Mouse (Mus musculus): Measurements from ENCODE around the gene Nnat. TPM values are rescaled to one million over a fixed set of nuclear protein-coding genes. Genes with fewer than 3 reads are reported as not detected.
A peak's percentile ranks its signal among the peaks of the same experiment; 100 is the strongest.
"Not testable (repeated sequence)": the region's sequence is repeated elsewhere in the genome, so short reads cannot be mapped to it uniquely, and the experiment has no call there.

Gene Nnat
- polyA plus RNA-seq, 1 experiment: 8,068 TPM

DNA sequence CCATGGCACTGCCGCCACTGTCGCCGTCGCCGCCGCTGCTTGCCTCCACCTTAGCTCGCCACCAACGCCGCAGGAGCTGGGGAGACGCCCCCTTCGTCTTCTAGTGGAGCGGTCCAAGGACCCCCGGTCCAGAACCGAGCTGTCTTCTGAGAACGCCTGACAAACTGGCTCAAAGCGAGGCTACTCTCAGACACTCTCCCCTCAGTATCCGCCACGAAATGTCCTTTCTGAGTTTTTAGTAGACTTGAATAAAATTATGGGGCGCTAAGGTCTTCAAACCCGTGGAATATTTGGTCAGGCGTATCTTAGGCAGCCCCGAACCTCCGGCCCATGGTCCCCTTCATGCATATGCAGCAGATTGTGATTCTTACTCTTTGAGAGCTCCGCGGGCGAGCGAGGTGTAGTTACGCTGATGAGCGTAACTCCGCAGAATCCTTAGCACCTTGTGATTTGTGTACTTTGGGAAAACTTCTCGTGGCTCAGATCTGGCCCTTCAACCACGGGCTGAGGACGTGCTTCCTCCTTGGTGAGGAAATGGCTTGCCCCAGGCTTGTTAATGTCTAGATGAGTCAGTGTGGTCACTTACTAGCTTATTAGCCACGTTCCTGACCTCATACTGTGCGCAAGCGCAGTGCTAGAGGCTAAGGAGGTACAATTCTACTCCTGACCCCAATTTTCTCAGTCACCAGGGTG is 6.5 kb downstream of the Nnat start:
- DNase-seq (ENCODE audit: low read depth): peak; percentile 94
- TF ChIP-seq POLR2A (IDR thresholded peaks at IDR 0.05; ENCODE audit: borderline replicate concordance, extremely low read depth, insufficient read depth, insufficient read length, poor library complexity, severe bottlenecking): peak; percentile 66; the same call in 1 of the 2 replicates
- no peak for TF ChIP-seq CTCF (IDR thresholded peaks at IDR 0.05; ENCODE audit: borderline replicate concordance, extremely low read depth, insufficient read depth, insufficient read length)

DNA sequence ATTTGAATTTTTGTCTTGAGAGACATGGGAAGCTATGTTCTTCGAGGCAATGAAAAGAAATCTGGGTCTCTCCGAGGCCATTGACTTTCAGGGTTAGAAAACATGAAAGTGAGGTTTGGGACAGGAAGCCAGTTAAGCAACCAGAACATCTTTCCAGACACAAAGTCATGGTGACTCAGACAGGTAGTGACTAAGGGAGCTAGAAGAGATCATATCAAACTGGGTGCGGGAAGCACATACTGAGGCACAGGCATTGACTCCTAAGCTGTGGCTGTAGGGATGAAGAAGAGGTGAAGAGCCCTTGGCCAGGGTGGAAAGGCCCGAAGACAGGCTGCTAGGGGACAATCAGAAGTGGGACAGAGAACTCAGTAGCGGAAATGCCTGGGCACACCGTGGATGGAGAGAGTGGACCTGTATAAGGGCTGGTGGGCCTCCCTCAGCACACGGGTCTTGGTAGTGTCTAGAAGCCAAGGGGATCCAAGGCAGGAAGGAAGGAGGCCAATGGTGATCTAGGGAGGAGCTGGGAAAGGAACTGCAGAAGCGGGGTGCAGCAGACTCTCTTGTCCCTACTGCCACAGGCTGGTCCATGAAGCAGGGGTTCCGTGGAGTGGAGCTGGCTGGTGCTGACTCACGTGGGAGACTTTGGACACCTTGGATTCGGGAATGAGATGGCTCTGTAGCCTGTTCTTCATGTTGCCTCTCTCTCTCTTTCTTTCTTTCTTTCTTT is 7.5 kb downstream of the Nnat start:
- no peak for TF ChIP-seq CTCF (IDR thresholded peaks at IDR 0.05; ENCODE audit: borderline replicate concordance, extremely low read depth, insufficient read depth, insufficient read length)
- TF ChIP-seq POLR2A (IDR thresholded peaks at IDR 0.05; ENCODE audit: borderline replicate concordance, extremely low read depth, insufficient read depth, insufficient read length, poor library complexity, severe bottlenecking): no peak
- DNase-seq (ENCODE audit: low read depth): no peak

- TF ChIP-seq POLR2A (IDR thresholded peaks at IDR 0.05; ENCODE audit: borderline replicate concordance, extremely low read depth, insufficient read depth, insufficient read length, poor library complexity, severe bottlenecking) (no peak), CTCF (IDR thresholded peaks at IDR 0.05; ENCODE audit: borderline replicate concordance, extremely low read depth, insufficient read depth, insufficient read length) (no peak)
- DNase-seq (ENCODE audit: low read depth): no peak
These were observed 9.0 kb downstream of the Nnat start for GRCm38 (mm10) chr2:157568881-157569280.

- TF ChIP-seq POLR2A (IDR thresholded peaks at IDR 0.05; ENCODE audit: borderline replicate concordance, extremely low read depth, insufficient read depth, insufficient read length, poor library complexity, severe bottlenecking): no peak
- no peak for TF ChIP-seq CTCF (IDR thresholded peaks at IDR 0.05; ENCODE audit: borderline replicate concordance, extremely low read depth, insufficient read depth, insufficient read length)
- DNase-seq (ENCODE audit: low read depth): no peak
These were observed 10.1 kb downstream of the Nnat start for GRCm38 (mm10) chr2:157569796-157570485.

- TF ChIP-seq POLR2A (IDR thresholded peaks at IDR 0.05; ENCODE audit: borderline replicate concordance, extremely low read depth, insufficient read depth, insufficient read length, poor library complexity, severe bottlenecking): no peak
- peak; percentile 75; the same call in 1 of the 2 replicates for TF ChIP-seq CTCF (IDR thresholded peaks at IDR 0.05; ENCODE audit: borderline replicate concordance, extremely low read depth, insufficient read depth, insufficient read length)
- peak; percentile 82 for DNase-seq (ENCODE audit: low read depth)
These were observed 11.4 kb downstream of the Nnat start, which contains the start of gene Blcap for GRCm38 (mm10) chr2:157571224-157571832. Blcap (minus strand) TSS chr2:157571274.

DNA sequence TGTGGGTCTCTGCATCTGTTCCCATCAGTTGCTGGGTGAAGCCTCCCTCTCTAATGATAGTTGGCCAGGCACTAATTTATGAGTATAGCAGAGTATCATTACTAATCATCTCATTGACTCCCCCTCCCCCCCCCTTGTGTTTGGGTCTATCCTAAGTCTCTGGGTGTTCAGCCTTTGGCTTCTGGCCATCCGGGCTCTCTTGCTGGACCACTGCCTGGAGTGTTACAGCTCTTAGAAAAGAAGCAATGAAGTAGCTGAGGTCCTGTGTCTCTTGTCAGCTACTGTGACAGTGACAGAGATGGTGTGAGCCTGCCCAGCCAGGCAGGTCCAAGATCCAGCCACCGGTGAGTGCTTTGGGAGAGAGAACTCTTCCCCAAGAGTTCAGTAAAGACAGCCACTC is 12.9 kb downstream of the Nnat start:
- TF ChIP-seq CTCF (IDR thresholded peaks at IDR 0.05; ENCODE audit: borderline replicate concordance, extremely low read depth, insufficient read depth, insufficient read length) (no peak), POLR2A (IDR thresholded peaks at IDR 0.05; ENCODE audit: borderline replicate concordance, extremely low read depth, insufficient read depth, insufficient read length, poor library complexity, severe bottlenecking) (no peak)
- peak; percentile 38 for DNase-seq (ENCODE audit: low read depth)

DNA sequence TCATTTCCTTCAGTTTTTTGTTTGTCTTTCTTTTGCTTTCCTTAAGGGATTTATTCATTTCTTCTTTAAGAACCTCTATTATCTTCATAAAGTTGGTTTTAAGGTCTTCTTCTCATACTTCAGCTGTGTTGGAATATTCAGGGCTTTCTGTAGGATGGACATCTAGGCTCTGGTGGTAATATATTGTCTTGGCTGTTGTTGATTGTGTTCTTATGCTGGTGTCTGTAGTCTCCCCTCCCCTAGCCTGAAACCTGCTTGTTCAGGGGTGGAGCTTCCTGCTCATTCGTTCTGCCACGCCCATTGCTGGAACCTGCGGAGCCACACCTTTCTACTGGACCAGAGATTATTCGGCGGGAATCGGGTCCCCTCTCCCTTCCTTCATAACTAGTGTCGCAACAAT is 25.5 kb downstream of the Nnat start:
- not testable (repeated sequence) for DNase-seq (ENCODE audit: low read depth)

DNA sequence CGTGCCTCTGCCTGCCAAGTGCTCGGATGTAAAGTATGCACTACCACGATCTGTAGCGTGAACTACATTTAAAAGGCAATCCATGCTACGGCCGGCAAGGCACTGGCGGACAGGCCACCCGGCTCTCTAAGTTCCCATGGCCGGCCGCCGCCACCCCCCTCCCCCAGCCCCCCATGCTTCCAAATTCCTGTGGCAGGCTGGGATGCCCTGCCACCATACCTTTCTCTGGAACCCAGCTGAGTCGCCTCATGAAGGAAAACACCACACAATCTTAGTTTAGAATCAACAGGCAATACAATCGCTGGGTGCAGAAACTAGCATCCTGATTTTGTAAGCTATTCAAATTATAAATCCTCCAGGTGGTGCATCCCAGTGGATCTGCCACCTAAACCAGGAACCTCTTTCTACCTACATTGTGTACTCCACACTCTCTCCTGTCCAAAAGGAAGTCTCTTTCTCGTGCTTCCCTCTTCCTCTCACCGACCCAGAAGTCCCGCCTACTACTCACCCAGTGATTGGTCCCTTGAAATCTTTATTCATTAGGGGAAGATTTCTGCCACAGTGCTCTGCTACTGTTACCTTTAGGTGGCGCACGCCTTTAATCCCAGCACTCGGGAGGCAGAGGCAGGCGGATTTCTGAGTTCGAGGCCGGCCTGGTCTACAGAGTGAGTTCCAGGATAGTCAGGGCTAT is 37.1 kb downstream of the Nnat start:
- TF ChIP-seq POLR2A (IDR thresholded peaks at IDR 0.05; ENCODE audit: borderline replicate concordance, extremely low read depth, insufficient read depth, insufficient read length, poor library complexity, severe bottlenecking): no peak
- no peak for TF ChIP-seq CTCF (IDR thresholded peaks at IDR 0.05; ENCODE audit: borderline replicate concordance, extremely low read depth, insufficient read depth, insufficient read length)
- DNase-seq (ENCODE audit: low read depth): no peak

- DNase-seq (ENCODE audit: low read depth): no peak
- TF ChIP-seq POLR2A (IDR thresholded peaks at IDR 0.05; ENCODE audit: borderline replicate concordance, extremely low read depth, insufficient read depth, insufficient read length, poor library complexity, severe bottlenecking) (no peak), CTCF (IDR thresholded peaks at IDR 0.05; ENCODE audit: borderline replicate concordance, extremely low read depth, insufficient read depth, insufficient read length) (no peak)
These were observed 41.6 kb downstream of the Nnat start for GRCm38 (mm10) chr2:157601435-157601839.

DNA sequence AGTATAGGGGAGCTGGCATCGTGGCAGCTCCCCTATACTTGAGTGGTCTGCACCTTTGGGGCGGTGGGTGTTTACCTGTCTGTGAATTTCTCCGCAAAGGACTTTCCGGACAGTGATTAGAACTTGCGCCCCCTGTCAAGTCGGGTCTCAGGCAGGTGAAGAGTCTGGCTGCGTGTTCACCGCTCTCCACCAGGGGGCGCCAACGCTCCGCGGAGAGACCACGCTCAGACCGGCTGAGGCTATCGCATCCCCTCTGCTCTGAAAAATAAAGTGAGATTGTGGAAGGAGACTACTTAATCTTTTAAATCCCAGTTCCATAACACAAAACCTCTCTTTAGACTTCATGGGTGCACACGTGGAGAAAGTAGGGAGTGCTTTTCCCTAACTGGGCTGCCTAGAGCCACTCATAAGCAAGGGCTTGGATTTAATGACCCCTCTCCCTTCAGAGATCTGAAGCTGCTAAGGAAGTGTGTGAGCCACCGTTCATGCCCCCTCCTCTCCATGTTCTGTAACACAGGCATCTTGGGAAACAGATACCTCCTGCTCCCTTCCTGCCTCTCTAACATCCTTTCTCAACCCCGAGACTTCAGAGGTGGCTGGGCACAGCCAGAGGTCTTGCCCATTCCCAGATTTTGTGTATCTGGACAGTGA is 45.3 kb downstream of the Nnat start:
- DNase-seq (ENCODE audit: low read depth): peak; percentile 83
- TF ChIP-seq POLR2A (IDR thresholded peaks at IDR 0.05; ENCODE audit: borderline replicate concordance, extremely low read depth, insufficient read depth, insufficient read length, poor library complexity, severe bottlenecking): no peak
- TF ChIP-seq CTCF (IDR thresholded peaks at IDR 0.05; ENCODE audit: borderline replicate concordance, extremely low read depth, insufficient read depth, insufficient read length): peak; percentile 100
